Mouse (Mus musculus) monocyte, adult 5-6 weeks (primary cell): ENCODE measurements at regions not wholly inside any gene's neighbourhood (a gene's known extent, or its start where the extent isn't known, plus 50 kb on each side); places are given as distances from the start of the nearest gene placed in this dataset.

Source experiments
- ATAC-seq: fragments of 153-309, 156-312 bp; replicated peaks from 2 replicates; pipeline ENCODE4 v1.8.0; 2017; ENCODE audit warnings: mild to moderate bottlenecking; ENCODE audit not compliant: low TSS enrichment, insufficient number of reproducible peaks, severe bottlenecking, poor library complexity, low FRiP score

DNA sequence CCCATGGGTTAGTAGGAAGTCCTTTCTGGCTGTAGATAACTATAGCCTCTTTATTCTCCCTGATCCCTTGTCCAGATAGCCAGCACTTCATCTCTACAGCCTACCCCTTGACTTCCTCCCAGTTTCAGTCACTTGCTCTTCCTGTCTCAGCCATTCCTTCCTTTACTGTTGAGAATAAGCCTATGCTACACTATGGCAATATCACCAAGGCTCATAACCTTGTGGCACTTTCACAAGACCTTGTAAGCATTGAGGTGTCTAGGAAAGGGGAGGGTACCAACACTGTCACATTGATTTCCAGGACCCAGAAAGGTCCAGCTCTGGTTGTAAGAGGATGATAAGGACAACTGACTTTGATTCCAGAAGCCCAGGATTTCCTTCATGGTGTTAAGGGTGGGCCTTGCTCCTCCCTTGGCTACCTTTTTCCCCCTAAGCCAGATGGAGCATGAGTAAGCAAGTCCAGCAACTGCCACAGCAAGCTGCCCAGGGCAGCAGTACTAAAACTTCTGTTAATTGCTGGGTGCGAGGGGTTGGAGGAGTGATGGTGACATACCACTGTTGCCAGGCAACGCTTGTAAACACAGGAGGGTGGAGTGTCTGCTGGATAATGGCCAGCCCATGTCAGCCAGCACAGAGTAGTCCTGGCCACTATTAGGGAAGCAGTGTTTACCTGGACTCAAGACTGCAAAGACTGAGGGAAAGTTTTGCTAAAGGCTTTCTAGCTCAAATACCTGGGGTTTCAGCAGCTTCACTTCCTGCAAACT, 75.7 kb downstream of the Ankrd16 start:
- peak; percentile 43; the same call in 1 of the 2 replicates for ATAC-seq

GRCm38 (mm10) chr2:11869983-11870382, 92.3 kb downstream of the Ankrd16 start:
- ATAC-seq, result no peak

DNA sequence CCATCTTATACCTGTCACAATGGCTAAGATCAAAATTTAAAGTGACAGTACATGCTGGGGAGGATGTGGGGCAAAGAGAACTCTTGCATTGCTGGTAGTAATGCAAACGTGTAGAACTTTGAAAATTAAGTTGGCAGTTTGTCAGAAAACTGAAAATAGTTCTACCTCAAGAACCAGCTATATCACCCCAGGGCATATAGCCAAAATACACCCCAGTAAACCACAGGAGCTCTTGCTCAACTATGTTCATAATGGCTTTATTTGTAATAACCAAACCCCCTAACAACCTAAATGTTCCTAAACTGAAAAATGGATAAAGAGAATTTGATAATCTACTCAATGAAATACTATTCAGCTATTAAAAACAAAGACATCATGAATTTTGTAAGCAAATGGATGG, 102.3 kb downstream of the Ankrd16 start:
- ATAC-seq, result no peak

DNA sequence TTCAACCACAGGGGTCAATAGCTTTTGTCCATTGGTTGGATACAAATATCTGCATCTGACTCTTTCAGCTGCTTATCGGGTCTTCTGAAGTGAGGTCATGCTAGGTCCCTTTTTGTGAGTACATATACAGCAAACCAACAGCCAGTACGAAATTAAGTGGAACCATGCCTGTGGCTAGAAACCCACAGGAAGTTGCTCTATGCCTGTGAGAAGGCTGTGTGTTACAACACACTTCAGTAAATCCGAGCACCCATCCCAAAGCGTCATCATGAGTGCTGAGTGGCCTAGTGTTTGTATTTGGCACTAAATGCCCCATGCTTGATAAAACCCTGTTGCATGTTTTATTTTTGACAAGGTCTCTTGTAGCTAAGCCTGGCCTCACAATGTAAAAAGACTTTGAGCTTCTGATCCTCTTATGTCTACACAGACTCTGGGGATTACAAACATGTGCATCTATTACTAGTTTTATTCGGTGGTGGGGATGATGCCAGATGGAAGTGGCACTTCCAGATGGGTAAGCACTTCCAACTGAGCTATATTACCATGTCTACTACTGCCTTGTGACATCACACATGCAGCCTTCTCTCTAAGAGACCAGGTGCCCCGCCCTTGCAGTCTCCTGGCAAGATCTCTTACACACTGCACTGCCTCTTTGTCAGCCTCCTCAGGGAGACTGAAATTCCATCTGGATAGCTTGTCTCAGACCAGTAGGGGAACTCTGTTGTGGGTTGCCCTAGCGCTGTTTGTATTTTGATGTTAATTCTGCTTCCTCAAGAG, 117.3 kb downstream of the Ankrd16 start:
- peak; percentile 56; the same call in 1 of the 2 replicates for ATAC-seq

DNA sequence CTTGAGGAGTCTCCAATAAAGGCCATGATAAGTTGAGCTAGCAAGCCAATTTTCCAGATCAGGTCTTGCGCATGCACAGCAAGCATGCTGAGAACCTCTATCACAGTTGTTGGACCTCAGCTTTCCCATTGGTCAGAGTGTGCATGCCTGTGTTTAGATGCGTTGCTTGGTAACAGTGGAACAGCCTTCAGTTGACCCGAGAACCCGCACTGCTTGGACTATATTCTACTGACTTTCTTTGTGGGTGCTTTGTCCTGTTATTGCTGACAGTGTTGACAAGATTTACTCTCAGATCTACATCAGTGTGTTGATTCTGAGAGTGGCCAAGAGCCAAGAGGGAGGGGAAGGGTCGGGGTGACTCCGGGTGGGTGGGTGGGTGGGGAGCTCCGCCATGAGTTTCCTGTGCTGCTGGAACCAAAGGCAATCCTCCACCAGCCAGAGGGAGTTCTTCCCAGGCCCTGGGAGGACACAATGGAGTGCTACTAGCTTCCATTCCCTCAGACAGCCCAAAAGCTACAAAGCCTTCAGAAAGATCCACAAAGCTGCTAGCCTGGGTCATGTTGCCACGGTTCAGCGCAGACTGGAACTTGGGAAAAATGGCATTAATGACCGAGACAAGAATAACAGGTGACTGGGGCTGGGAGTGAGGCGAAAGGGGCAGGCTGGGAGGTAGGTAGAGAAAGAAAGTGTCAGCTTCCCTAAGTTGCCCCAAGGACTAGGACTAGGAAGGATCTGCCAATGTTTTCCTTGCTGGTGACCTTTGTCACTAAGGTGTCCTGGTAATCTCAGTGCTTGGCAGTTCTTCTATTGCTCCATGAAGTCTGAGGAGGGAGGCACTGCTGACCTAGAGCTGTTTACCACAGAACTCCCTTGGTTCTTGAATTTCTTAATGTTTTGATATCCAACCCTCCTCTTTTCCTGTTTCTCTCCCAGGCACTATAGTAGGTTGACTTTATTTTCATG, 122.3 kb downstream of the Ankrd16 start:
- no peak for ATAC-seq

GRCm38 (mm10) chr2:11914782-11915181, 137.1 kb downstream of the Ankrd16 start:
- no peak for ATAC-seq

DNA sequence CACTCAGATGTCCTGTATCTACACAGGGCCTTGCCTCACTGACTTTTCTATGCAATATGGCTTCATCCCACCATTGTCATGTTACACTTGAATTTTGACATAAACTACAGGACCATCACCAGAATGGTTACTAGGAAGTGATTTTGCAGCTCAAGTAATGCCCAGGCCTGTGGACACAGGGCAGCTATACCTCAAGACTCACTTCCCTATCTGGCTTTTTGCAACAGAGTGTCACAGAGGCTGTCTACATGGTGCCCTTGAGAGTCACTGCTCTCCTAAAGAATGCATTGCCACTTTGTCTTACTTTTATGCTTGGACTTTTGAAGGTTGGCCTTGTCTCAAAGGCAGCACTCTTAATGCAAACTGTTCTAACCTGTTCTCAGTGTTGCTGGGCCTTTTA, 139.7 kb downstream of the Ankrd16 start:
- ATAC-seq, result no peak

DNA sequence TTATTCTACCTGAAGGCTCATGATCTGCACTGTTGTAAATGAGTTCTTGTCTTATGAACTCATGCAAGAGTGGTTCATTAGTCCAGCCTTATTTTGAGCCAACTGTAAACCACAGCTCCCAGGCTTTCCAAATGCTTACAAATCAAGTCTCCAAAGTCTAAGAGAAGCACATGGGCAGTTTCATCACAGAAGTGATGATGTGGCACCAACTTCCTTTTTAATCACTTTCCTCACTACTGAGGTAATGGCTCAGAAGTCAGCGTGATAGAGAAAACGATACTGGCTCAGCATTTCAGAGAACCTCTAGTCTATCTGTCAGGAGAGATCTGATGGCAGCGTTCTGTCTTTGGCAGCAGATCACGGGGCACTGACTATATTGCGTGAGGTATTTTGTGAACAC, 140.4 kb downstream of the Ankrd16 start:
- ATAC-seq, result no peak

- no peak for ATAC-seq
These were observed 183.1 kb downstream of the Ankrd16 start for GRCm38 (mm10) chr2:11960777-11961176.

DNA sequence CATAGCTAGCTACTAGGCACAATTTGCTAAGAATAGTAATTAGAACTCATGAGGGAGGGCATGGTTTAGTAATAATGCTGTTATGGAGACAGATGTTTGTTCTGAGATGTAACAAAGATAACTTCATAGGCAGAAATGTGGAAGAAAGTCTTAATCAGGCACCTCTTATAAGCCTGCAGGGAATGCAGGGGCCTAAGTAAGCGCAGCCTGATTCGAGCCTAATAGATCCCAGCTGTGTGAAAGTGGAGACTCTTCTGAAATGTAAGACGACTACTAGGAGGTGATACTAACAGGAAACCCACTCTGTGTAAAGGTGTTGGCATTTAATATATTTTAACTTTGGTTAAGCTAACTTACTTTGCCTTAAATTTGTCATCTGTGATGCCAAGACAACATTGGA, 187.7 kb downstream of the Ankrd16 start:
- ATAC-seq, result no peak

- no peak for ATAC-seq
These were observed 189.3 kb downstream of the Ankrd16 start for GRCm38 (mm10) chr2:11967001-11967400.

DNA sequence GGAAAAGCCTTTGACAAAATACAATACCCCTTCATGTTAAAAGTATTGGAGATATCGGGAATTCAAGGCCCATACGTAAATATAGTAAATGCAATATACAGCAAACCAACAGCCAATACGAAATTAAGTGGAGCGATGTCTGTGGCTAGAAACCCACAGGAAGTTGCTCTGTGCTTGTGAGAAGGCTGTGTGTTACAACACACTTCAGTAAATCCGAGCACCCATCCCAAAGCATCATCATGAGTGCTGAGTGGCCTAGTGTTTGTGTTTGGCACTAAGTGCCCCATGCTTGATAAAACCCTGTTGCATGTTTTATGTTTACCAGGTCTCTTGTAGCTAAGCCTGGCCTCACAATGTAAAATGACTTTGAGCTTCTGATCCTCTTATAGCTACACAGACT, 194.3 kb downstream of the Ankrd16 start:
- no peak for ATAC-seq

GRCm38 (mm10) chr2:12001938-12002899, 224.5 kb downstream of the Ankrd16 start:
- ATAC-seq, result no peak

- ATAC-seq, result no peak
These were observed 226.7 kb downstream of the Ankrd16 start for GRCm38 (mm10) chr2:12004330-12004729.

DNA sequence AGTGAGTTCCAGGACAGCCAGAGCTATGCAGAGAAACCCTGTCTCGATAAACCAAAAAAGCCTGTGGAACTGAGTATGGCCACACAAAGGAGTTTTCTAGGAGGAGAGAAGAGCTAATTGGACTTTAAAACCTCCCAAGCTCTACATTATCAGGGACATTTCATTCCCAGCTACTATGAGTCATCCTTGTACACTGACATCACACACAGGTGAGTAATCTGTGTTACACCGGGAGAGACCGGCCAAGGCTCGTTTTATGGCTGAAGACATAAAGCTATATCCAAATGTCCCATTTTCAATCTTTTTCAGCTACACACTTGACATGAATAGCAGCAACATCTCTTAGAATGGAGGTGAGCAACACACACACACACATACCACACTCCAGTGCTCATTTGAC, 229.5 kb downstream of the Ankrd16 start:
- ATAC-seq, result no peak

DNA sequence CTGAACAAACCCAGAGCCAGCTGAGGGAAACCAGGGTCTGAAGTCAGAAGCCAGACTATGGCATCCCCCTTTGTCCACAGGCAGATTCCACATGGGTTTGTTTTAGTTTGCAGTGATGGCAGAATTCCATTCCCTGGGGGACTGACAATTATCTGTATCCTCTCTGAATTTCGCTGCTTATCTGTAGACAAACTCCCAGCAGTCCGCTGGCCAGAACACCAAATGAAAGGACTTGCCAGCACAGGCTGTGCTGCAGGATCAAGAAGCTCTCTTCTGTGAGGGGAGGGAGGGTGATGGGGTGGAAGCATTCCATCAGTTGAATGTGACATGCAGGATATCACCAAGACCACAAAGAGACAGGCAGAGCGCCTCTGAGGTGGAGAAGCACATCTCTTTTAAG, 233.8 kb downstream of the Ankrd16 start:
- no peak for ATAC-seq

DNA sequence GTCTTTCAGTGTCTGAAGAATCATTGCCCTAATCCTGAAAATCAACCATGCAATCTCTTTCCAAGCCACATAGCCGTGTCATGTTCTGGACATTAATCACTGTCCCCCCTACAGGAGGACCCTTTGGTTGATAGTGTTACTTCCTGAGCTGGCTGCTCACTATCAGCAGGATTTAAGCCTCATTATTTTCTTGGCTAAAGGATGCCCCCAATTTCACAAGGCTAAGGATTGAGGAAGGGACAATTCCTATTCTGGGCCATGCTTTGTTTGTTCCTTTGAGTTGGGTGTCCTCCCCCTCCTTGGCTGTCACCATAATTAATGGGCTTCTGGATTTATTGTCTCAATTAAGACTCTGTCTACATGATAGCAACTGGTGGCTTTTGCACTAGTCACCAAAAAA, 241.9 kb downstream of the Ankrd16 start:
- no peak for ATAC-seq
